Mouse (Mus musculus) gastrocnemius, adult 2 months (tissue): ENCODE data around the gene Gm973. TPM values are rescaled to one million over a fixed set of nuclear protein-coding genes. Genes with fewer than 3 reads are reported as not detected.
A peak's percentile ranks its signal among the peaks of the same experiment; 100 is the strongest.

Experiments
- DNase-seq: peaks from one replicate; pipeline ENCODE4 v3.0.0; 2022
- H3K27ac ChIP-seq: fragments of 200-600 bp; 2 replicates; pipeline ENCODE4 v1.8.1; 2022; ENCODE audit warnings: mild to moderate bottlenecking
- H3K4me3 ChIP-seq: fragments of 200-600 bp; 2 replicates; pipeline ENCODE4 v1.8.1; 2022; ENCODE audit warnings: mild to moderate bottlenecking, moderate library complexity
- CTCF ChIP-seq: fragments of 200-600 bp; IDR thresholded peaks from 2 replicates; pipeline ENCODE4 v1.8.1; 2022; ENCODE audit warnings: antibody characterized with exemption, mild to moderate bottlenecking, moderate library complexity
- intact Hi-C: fragments of 180-260 bp; cut with DNase I; formaldehyde crosslinking; loops from one replicate; pipeline ENCODE4 v1.15.1; 2025
- total RNA-seq, 2 experiments: library from RNA; stranded (reverse); gene quantifications; 2 replicates each; pipeline ENCODE4 v1.2.3; 2021

Gm973 gene
- total RNA-seq, 2 experiments from 2014 or later: 0.75 to 1.7 TPM

GRCm38 (mm10) chr1:59497741-59498613, 18.1 kb upstream of the Gm973 start:
- H3K27ac ChIP-seq: 0 out of 2 replicates have a peak overlapping the region, but pooled peaks have one; percentile 21
- DNase-seq: no peak
- TF ChIP-seq CTCF: no peak
- intact Hi-C loops: no loop called here
- H3K4me3 ChIP-seq: no peak overlapping the region

- Histone ChIP-seq H3K4me3 (no peak overlapping the region), H3K27ac (no peak overlapping the region)
- TF ChIP-seq CTCF: no peak
- DNase-seq: no peak
- intact Hi-C loops: no loop called here
Measured at GRCm38 (mm10) chr1:59499327-59499726, 16.7 kb upstream of the Gm973 start.

GRCm38 (mm10) chr1:59502355-59502754, 13.7 kb upstream of the Gm973 start:
- intact Hi-C loops: no loop called here
- TF ChIP-seq CTCF: no peak
- H3K4me3 ChIP-seq: no peak overlapping the region
- DNase-seq: no peak
- H3K27ac ChIP-seq: peak overlapping the region; percentile 84

GRCm38 (mm10) chr1:59503659-59504301, 12.3 kb upstream of the Gm973 start:
- Histone ChIP-seq H3K4me3 (no peak overlapping the region), H3K27ac (peak overlapping the region; percentile 84)
- DNase-seq: peak; percentile 62
- no peak for TF ChIP-seq CTCF
- intact Hi-C loops: no loop called here

- Histone ChIP-seq H3K27ac (peak overlapping the region; percentile 84), H3K4me3 (no peak overlapping the region)
- no peak for TF ChIP-seq CTCF
- DNase-seq: no peak
- intact Hi-C loops: no loop called here
Measured at GRCm38 (mm10) chr1:59504302-59504700, 11.8 kb upstream of the Gm973 start.

GRCm38 (mm10) chr1:59508463-59509139, 7.5 kb upstream of the Gm973 start:
- peak; percentile 76 for DNase-seq
- Histone ChIP-seq H3K4me3 (peak overlapping the region; percentile 60), H3K27ac (peak overlapping the region; percentile 77)
- TF ChIP-seq CTCF: no peak
- intact Hi-C loops: loop anchor here (2.0 kb wide), 1 partner anchor 26 kb away; the partner anchor contains the start of gene Fzd7

GRCm38 (mm10) chr1:59511566-59512270, 4.3 kb upstream of the Gm973 start:
- H3K4me3 ChIP-seq: peak overlapping the region; percentile 47
- DNase-seq: peak; percentile 85
- no peak for TF ChIP-seq CTCF
- intact Hi-C loops: no loop called here
- H3K27ac ChIP-seq: peak overlapping the region; percentile 77

GRCm38 (mm10) chr1:59520226-59520837, 4.3 kb downstream of the Gm973 start:
- H3K27ac ChIP-seq: peak overlapping the region; percentile 75
- TF ChIP-seq CTCF: no peak
- peak; percentile 54 for DNase-seq
- intact Hi-C loops: no loop called here
- H3K4me3 ChIP-seq: no peak overlapping the region

GRCm38 (mm10) chr1:59522456-59522855, 6.4 kb downstream of the Gm973 start:
- no peak overlapping the region for H3K27ac ChIP-seq
- DNase-seq: no peak
- H3K4me3 ChIP-seq: no peak overlapping the region
- intact Hi-C loops: no loop called here
- no peak for TF ChIP-seq CTCF

GRCm38 (mm10) chr1:59523378-59523958, 7.4 kb downstream of the Gm973 start:
- no peak overlapping the region for H3K27ac ChIP-seq
- intact Hi-C loops: no loop called here
- no peak; the same call in 1 of the 2 replicates for TF ChIP-seq CTCF
- H3K4me3 ChIP-seq: no peak overlapping the region
- DNase-seq: no peak

GRCm38 (mm10) chr1:59524071-59524470, 8.0 kb downstream of the Gm973 start:
- TF ChIP-seq CTCF: no peak
- intact Hi-C loops: no loop called here
- peak overlapping the region; percentile 38; the same call in 1 of the 2 replicates for H3K27ac ChIP-seq
- no peak for DNase-seq
- H3K4me3 ChIP-seq: no peak overlapping the region
